Mouse (Mus musculus): ENCODE measurements at regions not wholly inside any gene's neighbourhood (a gene's known extent, or its start where the extent isn't known, plus 50 kb on each side); places are given as distances from the start of the nearest gene placed in this dataset.

GRCm38 (mm10) chr5:37874784-37875281, 50.5 kb upstream of the Msx1 start:
- Histone ChIP-seq H3K4me2 (replicated peaks; ENCODE audit: low read depth) (no peak overlapping the region), H3K4me1 (replicated peaks; ENCODE audit: control insufficient read depth, insufficient read depth) (no peaks in the 10 kb centered on the region), H3K27ac (replicated peaks) (no peak overlapping the region), H3K4me3 (ENCODE audit: low read depth, low read length) (no peak overlapping the region), H3K9me3 (ENCODE audit: control insufficient read depth, low read length) (no peaks in the 10 kb centered on the region), H3K27me3 (ENCODE audit: control insufficient read depth, insufficient read depth, low read length) (no peaks in the 10 kb centered on the region), H3K9ac (ENCODE audit: low read length) (no peak overlapping the region), H3K36me3 (ENCODE audit: control insufficient read depth, insufficient read depth, low read length) (no peaks in the 10 kb centered on the region)
- DNase-seq (ENCODE audit: low spot score) (peak; percentile 35), ATAC-seq (ENCODE audit: low FRiP score, low TSS enrichment) (no peak)
- TF ChIP-seq CTCF (IDR thresholded peaks at IDR 0.05; ENCODE audit: low read depth) (no peak), EP300 (optimal IDR thresholded peaks at IDR 0.05) (no peak)
- WGBS, result 40% methylated on average over 6 of the region's 6 CpGs

Measured in stomach, postnatal 0 days (tissue).